Mouse (Mus musculus) right cerebral cortex, postnatal 25 days (tissue): ENCODE results near the gene Nsun2.
"Not testable (repeated sequence)": the region's sequence is repeated elsewhere in the genome, so short reads cannot be mapped to it uniquely, and the experiment has no call there.

Source experiments
- DNase-seq: peaks from one replicate; pipeline ENCODE4 v3.0.0; 2022

The Nsun2 gene

GRCm38 (mm10) chr13:69595911-69596310 is 62.4 kb downstream of the Nsun2 start:
- no peak for DNase-seq

DNA sequence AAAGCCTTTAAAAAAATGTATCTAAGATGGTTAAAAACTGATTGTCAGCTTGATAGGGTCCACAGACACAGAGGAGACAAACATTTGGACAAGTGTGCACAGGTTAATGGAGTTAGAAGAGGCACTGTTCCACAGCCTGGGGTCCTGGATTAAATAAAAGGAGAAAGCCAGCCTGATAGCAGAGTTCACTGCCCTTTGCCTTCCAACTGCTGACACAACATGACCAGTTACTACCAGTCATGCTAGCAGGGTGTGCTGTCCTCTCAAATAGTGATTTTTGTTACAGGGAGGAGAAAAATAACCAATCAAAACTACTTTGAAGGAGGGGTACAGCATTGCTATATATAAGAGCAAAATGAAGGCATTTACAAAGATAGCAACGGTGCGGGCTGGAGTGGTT is 63.0 kb downstream of the Nsun2 start:
- DNase-seq = no peak

GRCm38 (mm10) chr13:69598867-69599266 is 65.3 kb downstream of the Nsun2 start:
- DNase-seq = no peak

DNA sequence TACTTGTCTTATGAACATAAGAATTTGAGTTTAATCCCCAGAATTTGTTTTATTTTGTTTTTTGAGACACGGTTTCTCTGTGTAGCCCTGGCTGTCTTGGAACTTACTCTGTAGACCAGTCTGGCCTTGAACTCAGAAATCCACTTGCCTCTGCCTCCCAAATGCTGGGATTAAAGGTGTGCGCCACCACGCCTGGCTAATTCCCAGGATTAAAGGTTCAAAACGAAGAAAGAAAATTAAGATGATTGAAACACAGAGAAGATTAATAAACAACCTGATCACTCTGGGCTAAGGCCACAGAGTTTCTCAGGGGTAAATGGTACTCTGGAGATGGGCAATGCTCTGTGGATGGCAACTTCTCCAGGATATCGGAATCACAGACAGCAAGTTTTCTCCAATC is 67.3 kb downstream of the Nsun2 start:
- not testable (repeated sequence) for DNase-seq

DNA sequence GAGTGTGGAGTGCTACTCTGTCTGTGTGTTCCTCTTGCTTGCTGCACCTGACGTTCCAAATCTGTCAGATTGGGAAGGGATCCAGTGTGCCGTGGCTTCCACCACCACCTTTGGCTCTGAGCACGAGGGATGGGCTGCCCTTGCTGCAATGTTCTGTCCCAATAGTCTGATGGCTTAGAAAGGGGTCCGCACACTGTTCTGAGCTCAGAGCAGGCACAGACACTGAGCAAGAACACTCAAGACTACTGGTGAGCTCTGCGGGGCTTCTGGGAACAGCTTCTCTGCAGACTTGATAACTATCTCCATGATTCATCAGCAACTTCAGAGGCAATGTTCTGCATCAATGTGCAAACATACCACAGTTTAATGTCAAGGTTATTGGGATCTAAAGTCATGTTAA is 67.8 kb downstream of the Nsun2 start:
- DNase-seq = no peak

GRCm38 (mm10) chr13:69604670-69605069 is 71.1 kb downstream of the Nsun2 start:
- DNase-seq = no peak

- no peak for DNase-seq
These were observed 75.2 kb downstream of the Nsun2 start for GRCm38 (mm10) chr13:69608734-69609133.

DNA sequence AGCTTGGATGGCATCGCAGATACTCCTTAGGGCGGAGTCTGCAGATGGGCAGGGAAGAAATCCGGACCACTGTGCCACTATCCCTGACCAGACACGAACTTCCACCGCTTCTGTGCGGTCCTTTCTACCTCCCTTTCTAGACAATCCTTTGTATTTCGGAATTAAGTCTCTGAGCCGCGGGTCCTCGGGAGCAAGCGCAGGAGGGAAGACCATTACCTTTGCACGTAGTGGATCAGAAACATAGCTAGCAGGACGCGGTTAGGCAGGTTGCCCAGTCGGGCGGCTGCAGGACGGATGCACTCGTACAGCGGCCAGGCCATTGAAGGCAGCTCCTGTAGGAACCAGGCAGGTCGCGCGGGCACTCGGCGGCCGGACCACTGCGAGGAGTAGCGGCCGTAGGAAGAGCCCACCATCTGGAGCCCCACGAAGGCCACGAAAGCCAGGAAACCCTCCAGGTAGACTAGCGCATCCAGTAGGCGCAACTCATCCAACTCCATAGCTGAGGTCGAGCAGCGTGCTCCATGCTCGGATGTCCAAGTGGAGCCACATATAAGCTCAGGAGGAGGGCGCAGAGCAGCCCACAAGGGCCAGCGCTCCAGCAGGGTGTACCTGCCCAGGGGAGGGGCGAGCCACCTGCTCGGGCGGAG is 77.3 kb downstream of the Nsun2 start:
- DNase-seq = no peak

GRCm38 (mm10) chr13:69611398-69612174 is 78.0 kb downstream of the Nsun2 start, which contains the start of gene Srd5a1:
Gene Srd5a1 (minus strand): TSS chr13:69611442.
- DNase-seq = peak; percentile 99

- DNase-seq = no peak
These were observed 78.6 kb downstream of the Nsun2 start for GRCm38 (mm10) chr13:69612175-69612544.

DNA sequence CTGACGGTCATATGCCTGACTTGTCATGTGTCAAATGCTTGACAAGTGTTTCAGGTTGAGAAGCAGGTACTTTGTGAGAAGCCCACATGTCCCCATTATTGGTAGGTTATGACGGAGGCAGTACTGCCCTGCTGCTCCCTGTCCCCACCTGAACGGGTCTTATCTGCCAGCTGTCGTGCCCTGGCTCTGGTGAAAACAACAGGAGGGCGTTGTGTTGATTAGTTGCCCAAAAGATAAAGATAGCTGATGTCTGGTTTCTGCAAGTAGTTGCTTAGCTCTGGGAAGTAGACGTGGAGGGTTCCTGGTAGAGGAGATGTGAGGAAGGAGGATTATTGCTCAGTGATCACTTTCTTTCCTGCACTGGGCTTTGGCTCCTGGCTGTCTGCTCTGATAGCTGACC is 83.2 kb downstream of the Nsun2 start:
- no peak for DNase-seq

DNA sequence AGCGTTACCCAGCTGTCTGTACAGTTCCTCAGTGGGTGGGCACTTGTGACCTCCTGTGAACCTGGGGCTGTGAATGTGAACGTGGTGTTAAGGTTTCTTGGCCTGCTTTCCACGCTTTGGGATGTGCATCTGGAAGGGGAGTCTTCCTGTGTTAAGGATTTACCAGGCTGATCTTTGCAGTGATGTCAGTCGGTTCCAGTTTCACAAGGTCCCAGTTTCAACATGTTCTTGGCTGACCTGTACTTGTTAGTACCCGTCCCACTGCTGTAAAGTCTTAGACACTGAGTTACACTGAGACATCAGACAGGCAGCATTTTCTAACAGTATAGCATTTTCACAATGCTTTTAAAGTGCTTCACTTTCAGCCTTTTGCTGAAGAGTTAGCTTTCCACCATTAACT is 90.3 kb downstream of the Nsun2 start:
- DNase-seq = no peak

DNA sequence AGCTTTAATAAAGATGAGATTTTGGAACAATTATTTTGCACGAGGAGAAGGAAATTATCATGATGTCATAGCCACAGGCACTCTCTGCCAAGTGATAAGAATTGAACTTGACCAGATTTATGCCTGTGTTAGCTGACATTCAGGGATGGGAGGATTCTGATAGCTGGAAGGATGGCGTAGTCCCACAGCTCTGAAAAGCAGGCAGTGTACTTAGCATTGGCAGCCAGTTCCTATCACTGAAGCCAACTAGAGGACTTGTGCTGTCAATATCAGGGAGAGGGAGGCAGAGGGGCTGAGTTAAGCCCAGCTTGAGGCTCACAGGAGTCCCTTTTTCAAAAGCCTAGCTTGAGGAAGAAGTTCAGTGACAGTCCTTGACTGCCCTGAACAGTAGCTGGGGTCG is 91.0 kb downstream of the Nsun2 start:
- DNase-seq = no peak

- DNase-seq = no peak
These were observed 94.4 kb downstream of the Nsun2 start for GRCm38 (mm10) chr13:69627941-69628340.

GRCm38 (mm10) chr13:69630576-69630975 is 97.0 kb downstream of the Nsun2 start:
- DNase-seq = no peak

DNA sequence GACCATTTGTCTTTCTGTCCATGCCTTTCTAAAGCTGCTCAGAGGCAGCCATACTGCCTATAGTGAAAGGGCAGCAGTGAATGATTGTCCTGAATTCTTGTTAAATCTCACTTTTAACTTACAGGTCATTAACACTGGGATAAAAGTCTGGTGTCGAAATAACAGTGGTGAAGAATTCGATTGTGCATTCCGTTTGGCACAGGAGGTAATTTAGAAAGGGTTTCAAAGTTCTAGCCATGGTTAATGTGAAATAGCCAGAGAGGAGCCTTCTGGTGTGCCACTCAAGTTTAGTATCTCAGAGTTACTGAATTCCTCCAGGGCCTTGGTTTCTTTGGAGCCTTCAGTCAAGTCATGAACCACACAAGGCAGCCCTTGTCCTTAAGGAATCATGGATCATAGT is 97.6 kb downstream of the Nsun2 start:
- no peak for DNase-seq

GRCm38 (mm10) chr13:69631659-69632058 is 98.1 kb downstream of the Nsun2 start:
- DNase-seq = no peak

DNA sequence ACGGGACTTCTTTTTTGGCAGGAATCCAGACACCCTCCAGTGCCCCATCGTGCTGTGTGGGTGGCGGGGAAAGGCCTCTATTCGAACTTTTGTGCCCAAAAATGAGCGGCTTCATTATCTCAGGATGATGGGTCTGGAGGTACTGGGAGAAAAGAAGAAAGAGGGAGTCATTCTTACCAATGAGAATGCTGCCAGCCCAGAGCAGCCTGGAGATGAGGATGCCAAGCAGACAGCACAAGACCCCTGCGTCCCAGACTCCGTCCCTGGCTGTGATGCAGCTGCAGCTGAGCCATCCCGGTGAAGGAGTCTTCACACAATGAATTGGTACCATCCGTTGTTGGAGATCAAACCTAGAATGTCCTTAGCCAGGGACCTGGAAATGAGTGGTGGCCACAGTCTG is 100.0 kb downstream of the Nsun2 start:
- no peak for DNase-seq

DNA sequence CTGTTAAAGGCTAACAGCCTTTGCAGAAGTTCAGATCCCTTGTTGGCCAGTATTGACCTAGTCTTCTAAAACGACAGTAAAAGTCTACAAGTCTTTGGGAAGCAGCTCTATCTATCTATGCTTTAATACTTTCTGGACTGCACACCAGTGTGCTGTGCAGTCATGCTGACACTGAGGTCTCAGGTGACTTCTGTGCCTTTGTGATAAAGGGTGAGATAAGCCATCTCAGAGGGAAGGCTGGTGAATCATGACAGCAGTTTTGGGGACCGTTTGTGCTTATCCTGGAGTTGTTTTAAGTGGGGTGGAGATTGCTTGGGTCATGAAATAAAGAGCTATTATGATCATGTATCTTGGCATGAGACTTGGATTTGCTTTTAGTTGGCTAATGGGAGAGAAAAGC is 100.4 kb downstream of the Nsun2 start:
- no peak for DNase-seq

- DNase-seq = not testable (repeated sequence)
These were observed 102.3 kb downstream of the Nsun2 start for GRCm38 (mm10) chr13:69635836-69636235.

- DNase-seq = no peak
These were observed 102.8 kb downstream of the Nsun2 start for GRCm38 (mm10) chr13:69636375-69636774.

- DNase-seq = no peak
These were observed 103.3 kb downstream of the Nsun2 start for GRCm38 (mm10) chr13:69636816-69637215.

DNA sequence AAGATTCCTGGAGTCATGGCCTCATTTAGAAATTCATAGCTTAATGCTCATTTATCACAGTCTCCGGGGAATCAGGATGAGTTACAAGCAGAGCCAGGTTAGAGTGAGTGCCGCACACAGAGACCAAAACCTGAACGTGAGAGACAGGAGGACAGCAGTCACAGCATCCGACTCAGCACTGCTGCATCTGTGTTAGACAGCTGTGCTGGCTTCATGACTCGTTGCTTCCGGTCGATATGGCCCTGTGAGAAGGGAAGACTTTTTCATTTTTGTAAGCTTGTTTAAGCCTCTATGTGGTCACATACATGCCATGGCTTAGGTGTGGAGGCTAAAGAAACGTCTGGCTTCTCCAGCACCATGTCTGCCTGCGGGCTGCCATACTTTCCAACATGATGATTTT is 104.1 kb downstream of the Nsun2 start:
- DNase-seq = no peak

DNA sequence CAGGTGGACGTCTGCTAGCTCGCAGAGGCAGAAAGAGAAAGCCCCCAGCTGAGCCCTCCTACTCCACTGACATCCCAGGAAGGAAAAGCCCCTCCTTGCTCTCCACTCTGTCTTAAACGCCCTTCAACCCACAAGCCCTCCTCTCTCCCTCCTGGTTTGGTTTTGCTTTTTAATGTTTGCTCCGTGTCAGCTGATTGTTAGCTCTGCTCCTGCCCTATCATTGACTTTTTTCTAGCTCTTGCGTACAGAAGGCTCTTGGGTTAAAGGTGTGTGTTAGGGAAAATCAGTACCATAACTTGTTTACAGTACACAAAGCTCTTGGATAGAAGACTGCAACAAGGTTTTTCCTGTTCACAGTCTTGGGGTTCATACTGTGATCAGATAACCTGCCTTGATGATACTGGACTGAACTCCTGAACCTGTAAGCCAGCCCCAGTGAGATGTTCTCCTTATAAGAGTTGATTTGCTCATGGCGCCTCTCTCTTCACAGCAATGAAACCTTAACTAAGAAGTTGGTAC is 104.6 kb downstream of the Nsun2 start:
- DNase-seq = no peak
